Mouse (Mus musculus): ENCODE measurements at regions not wholly inside any gene's neighbourhood (a gene's known extent, or its start where the extent isn't known, plus 50 kb on each side); places are given as distances from the start of the nearest gene placed in this dataset.

DNA sequence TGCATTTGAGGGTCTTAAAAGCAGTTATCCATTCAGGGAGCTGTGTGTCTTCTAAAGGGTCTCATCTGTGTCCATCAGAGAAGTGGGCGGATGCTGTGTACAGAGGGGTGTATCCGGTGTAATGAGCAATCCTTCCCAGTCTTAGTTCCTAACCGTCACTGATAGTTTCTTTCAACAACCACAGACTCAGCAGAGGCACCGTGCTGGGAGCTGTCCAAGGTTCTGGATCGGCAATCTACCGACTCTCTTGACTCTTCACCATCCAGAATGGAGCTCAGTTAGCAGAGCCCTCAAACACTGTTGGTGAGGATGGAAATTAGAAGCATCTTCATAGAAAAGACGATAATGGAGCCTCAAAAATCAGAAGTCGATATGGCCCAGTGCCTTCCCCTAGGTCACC, 293.1 kb downstream of the Ajap1 start:
- peaks cover 3% of the 10 kb centered on the region for H3K27me3 ChIP-seq (replicated peaks; ENCODE audit: control insufficient read depth, insufficient read depth, low read length)

DNA sequence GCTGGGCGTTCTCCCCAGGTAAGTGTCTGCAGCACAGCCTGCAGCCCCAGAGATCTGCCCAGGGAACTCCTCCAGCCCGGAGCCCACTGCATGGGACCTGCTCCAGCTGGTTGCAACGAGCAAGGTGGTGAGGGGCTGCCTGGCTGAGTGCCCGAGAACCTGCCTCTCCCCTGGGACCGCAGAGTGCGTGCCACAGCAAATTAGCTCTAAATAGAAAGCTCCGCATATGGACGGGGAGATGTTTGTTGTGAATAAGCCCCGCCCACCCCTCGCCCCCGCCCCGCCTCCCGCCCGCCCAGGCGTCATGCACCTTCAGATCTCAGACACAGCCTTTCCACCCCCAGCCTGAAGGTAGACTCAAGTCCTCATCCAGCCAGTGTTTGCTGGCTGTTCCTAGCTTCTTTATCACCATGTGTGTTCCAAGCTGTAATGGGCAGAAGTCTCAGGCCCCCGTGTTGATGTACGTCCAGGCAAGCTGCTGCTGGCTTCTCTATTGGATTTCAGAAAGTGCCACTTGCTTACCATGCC, 294.0 kb downstream of the Ajap1 start:
- H3K36me3 ChIP-seq (ENCODE audit: control insufficient read depth, insufficient read depth) = no peaks in the 10 kb centered on the region
- H3K27ac ChIP-seq (ENCODE audit: low read length) = no peak overlapping the region
- peak; percentile 38; the same call in 1 of the 2 replicates for ATAC-seq
- peaks cover 3% of the 10 kb centered on the region for H3K27me3 ChIP-seq (replicated peaks; ENCODE audit: control insufficient read depth, insufficient read depth, low read length)
- H3K4me3 ChIP-seq (replicated peaks; ENCODE audit: low read length) = peak overlapping the region; percentile 27
- H3K9ac ChIP-seq (replicated peaks; ENCODE audit: low read depth, low read length) = peak overlapping the region; percentile 20; the same call in 1 of the 2 replicates
- peaks cover 12% of the 10 kb centered on the region for H3K4me1 ChIP-seq (replicated peaks; ENCODE audit: control insufficient read depth, insufficient read depth, low read length)
- under 1% methylated on average over 17 of the region's 17 CpGs for WGBS
- peak overlapping the region; percentile 53 for H3K4me2 ChIP-seq (ENCODE audit: low read length)
- no peaks in the 10 kb centered on the region for H3K9me3 ChIP-seq (ENCODE audit: control insufficient read depth, low read length)

More for the DNA sequence above, 293.1 kb downstream of the Ajap1 start:
- Histone ChIP-seq H3K36me3 (ENCODE audit: control insufficient read depth, insufficient read depth) (no peaks in the 10 kb centered on the region), H3K27ac (ENCODE audit: low read length) (no peak overlapping the region), H3K4me3 (replicated peaks; ENCODE audit: low read length) (no peak overlapping the region), H3K4me1 (replicated peaks; ENCODE audit: control insufficient read depth, insufficient read depth, low read length) (peaks cover 12% of the 10 kb centered on the region), H3K4me2 (ENCODE audit: low read length) (no peak overlapping the region), H3K9ac (replicated peaks; ENCODE audit: low read depth, low read length) (no peak overlapping the region), H3K9me3 (ENCODE audit: control insufficient read depth, low read length) (no peaks in the 10 kb centered on the region)
- 8% methylated on average over 8 of the region's 8 CpGs for WGBS
- no peak for ATAC-seq

DNA sequence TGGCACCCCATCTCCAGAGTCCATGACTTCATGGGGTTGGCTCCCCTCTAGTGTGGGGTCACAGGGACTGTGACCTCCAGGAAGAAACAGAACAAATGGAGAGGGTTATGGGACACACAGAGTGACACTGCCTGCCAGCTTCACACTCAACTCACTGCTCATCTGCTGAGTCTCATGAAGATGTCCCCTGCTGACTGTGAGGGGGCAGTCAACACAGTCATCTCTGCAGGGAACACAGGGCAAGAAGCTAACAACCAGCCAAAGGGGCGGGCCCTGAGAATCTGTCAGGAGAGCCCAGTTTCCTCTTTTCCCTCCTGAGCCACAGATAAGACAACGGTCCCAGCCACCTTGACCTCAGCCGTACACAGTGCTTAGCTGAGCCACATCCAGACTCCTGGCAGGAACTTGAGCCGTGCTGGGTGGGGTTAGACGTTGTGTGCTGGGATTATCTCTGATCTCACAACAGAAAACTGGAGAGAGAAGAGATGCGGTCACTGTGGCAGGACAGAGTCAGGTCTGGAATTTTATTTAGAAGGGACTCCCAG, 294.6 kb downstream of the Ajap1 start:
- H3K9ac ChIP-seq (replicated peaks; ENCODE audit: low read depth, low read length) = peak overlapping the region; percentile 20; the same call in 1 of the 2 replicates
- H3K36me3 ChIP-seq (ENCODE audit: control insufficient read depth, insufficient read depth) = no peaks in the 10 kb centered on the region
- no peak overlapping the region for H3K27ac ChIP-seq (ENCODE audit: low read length)
- 0 out of 2 replicates have a peak, but pooled peaks have one; percentile 23 for ATAC-seq
- peaks cover 3% of the 10 kb centered on the region for H3K27me3 ChIP-seq (replicated peaks; ENCODE audit: control insufficient read depth, insufficient read depth, low read length)
- H3K4me3 ChIP-seq (replicated peaks; ENCODE audit: low read length) = peak overlapping the region; percentile 27
- H3K9me3 ChIP-seq (ENCODE audit: control insufficient read depth, low read length) = no peaks in the 10 kb centered on the region
- WGBS = under 1% methylated on average over 6 of the region's 6 CpGs
- peaks cover 12% of the 10 kb centered on the region for H3K4me1 ChIP-seq (replicated peaks; ENCODE audit: control insufficient read depth, insufficient read depth, low read length)
- peak overlapping the region; percentile 53 for H3K4me2 ChIP-seq (ENCODE audit: low read length)

- peaks cover 4% of the 10 kb centered on the region; the same call in 1 of the 2 replicates for H3K9me3 ChIP-seq (ENCODE audit: control insufficient read depth, low read length)
- H3K4me2 ChIP-seq (ENCODE audit: low read length) = no peak overlapping the region
- H3K4me3 ChIP-seq (replicated peaks; ENCODE audit: low read length) = no peak overlapping the region
- 87% methylated on average over 9 of the region's 9 CpGs for WGBS
- ATAC-seq = no peak
- H3K27me3 ChIP-seq (replicated peaks; ENCODE audit: control insufficient read depth, insufficient read depth, low read length) = no peaks in the 10 kb centered on the region
- H3K36me3 ChIP-seq (ENCODE audit: control insufficient read depth, insufficient read depth) = no peaks in the 10 kb centered on the region
- no peak overlapping the region for H3K27ac ChIP-seq (ENCODE audit: low read length)
- no peaks in the 10 kb centered on the region for H3K4me1 ChIP-seq (replicated peaks; ENCODE audit: control insufficient read depth, insufficient read depth, low read length)
- H3K9ac ChIP-seq (replicated peaks; ENCODE audit: low read depth, low read length) = no peak overlapping the region
These were observed 305.1 kb downstream of the Ajap1 start for GRCm38 (mm10) chr4:153177496-153177895.

DNA sequence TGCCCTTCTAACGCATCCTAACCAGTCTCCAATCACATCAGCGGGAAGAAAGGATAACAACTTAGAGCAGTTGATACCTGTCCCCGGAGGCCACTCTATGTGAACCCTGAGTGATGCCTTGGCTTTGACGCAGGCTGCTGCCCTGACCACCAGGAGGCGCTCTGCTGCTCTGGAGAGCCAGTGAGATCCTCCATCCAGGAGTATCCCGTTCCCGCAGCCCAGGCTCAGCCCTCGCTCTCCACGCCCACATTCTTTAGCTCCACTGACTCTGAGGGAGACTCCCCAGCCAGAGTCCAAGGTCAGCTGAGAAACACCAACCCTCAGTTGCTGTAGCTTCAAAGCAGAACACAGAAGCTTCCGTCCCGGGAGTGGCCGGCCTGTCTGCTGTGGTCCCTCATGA, 307.0 kb downstream of the Ajap1 start:
- Histone ChIP-seq H3K27ac (ENCODE audit: low read length) (no peak overlapping the region), H3K4me2 (ENCODE audit: low read length) (no peak overlapping the region), H3K4me3 (replicated peaks; ENCODE audit: low read length) (no peak overlapping the region), H3K9me3 (ENCODE audit: control insufficient read depth, low read length) (peaks cover 4% of the 10 kb centered on the region; the same call in 1 of the 2 replicates), H3K27me3 (replicated peaks; ENCODE audit: control insufficient read depth, insufficient read depth, low read length) (no peaks in the 10 kb centered on the region), H3K4me1 (replicated peaks; ENCODE audit: control insufficient read depth, insufficient read depth, low read length) (no peaks in the 10 kb centered on the region), H3K36me3 (ENCODE audit: control insufficient read depth, insufficient read depth) (no peaks in the 10 kb centered on the region), H3K9ac (replicated peaks; ENCODE audit: low read depth, low read length) (no peak overlapping the region)
- no peak for ATAC-seq
- 9% methylated on average over 12 of the region's 12 CpGs for WGBS

DNA sequence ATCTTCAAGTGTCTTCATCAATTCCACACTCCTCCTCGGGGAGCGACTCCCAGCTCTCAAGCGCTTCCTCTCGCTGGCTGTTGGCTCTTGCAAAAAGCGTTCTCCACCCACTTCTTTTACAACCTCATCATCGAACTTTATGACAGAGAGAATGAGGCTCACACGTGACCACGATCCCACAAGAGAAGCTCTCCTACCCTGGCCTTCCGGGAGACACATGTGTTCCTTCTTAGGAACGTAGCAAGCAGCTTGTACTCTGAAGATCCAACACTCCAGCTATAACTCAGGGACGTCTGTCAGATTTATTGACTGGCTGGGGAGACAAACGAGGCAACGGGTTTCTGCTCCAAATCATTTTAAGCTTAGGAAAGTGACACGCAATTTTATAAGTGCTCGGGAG, 307.5 kb downstream of the Ajap1 start:
- 88% methylated on average over 15 of the region's 15 CpGs for WGBS
- H3K4me2 ChIP-seq (ENCODE audit: low read length) = no peak overlapping the region
- ATAC-seq = no peak
- no peaks in the 10 kb centered on the region for H3K4me1 ChIP-seq (replicated peaks; ENCODE audit: control insufficient read depth, insufficient read depth, low read length)
- H3K27me3 ChIP-seq (replicated peaks; ENCODE audit: control insufficient read depth, insufficient read depth, low read length) = no peaks in the 10 kb centered on the region
- H3K4me3 ChIP-seq (replicated peaks; ENCODE audit: low read length) = no peak overlapping the region
- no peak overlapping the region for H3K9ac ChIP-seq (replicated peaks; ENCODE audit: low read depth, low read length)
- H3K9me3 ChIP-seq (ENCODE audit: control insufficient read depth, low read length) = peaks cover 4% of the 10 kb centered on the region; the same call in 1 of the 2 replicates
- no peak overlapping the region for H3K27ac ChIP-seq (ENCODE audit: low read length)
- no peaks in the 10 kb centered on the region for H3K36me3 ChIP-seq (ENCODE audit: control insufficient read depth, insufficient read depth)

- 76% methylated on average over 9 of the region's 9 CpGs for WGBS
These were observed 312.6 kb downstream of the Ajap1 start for GRCm38 (mm10) chr4:153169991-153170390.

GRCm38 (mm10) chr4:153164810-153165209, 317.8 kb downstream of the Ajap1 start:
- Histone ChIP-seq H3K4me2 (ENCODE audit: low read length) (no peak overlapping the region), H3K27ac (ENCODE audit: low read length) (no peak overlapping the region), H3K4me3 (replicated peaks; ENCODE audit: low read length) (no peak overlapping the region), H3K9ac (replicated peaks; ENCODE audit: low read depth, low read length) (no peak overlapping the region), H3K27me3 (replicated peaks; ENCODE audit: control insufficient read depth, insufficient read depth, low read length) (no peaks in the 10 kb centered on the region), H3K36me3 (ENCODE audit: control insufficient read depth, insufficient read depth) (no peaks in the 10 kb centered on the region), H3K9me3 (ENCODE audit: control insufficient read depth, low read length) (0 out of 2 replicates have a peak, but pooled peaks cover 2% of the 10 kb centered on the region), H3K4me1 (replicated peaks; ENCODE audit: control insufficient read depth, insufficient read depth, low read length) (no peaks in the 10 kb centered on the region)
- ATAC-seq = no peak
- WGBS = 84% methylated on average over 10 of the region's 10 CpGs

More at GRCm38 (mm10) chr4:153169991-153170390, 312.6 kb downstream of the Ajap1 start:
- no peak overlapping the region for H3K27ac ChIP-seq (ENCODE audit: low read length)
- H3K4me2 ChIP-seq (ENCODE audit: low read length) = no peak overlapping the region
- H3K4me1 ChIP-seq (replicated peaks; ENCODE audit: control insufficient read depth, insufficient read depth, low read length) = no peaks in the 10 kb centered on the region
- no peak overlapping the region for H3K4me3 ChIP-seq (replicated peaks; ENCODE audit: low read length)
- no peaks in the 10 kb centered on the region for H3K27me3 ChIP-seq (replicated peaks; ENCODE audit: control insufficient read depth, insufficient read depth, low read length)
- ATAC-seq = no peak
- no peaks in the 10 kb centered on the region for H3K36me3 ChIP-seq (ENCODE audit: control insufficient read depth, insufficient read depth)
- no peak overlapping the region for H3K9ac ChIP-seq (replicated peaks; ENCODE audit: low read depth, low read length)
- H3K9me3 ChIP-seq (ENCODE audit: control insufficient read depth, low read length) = peaks cover 6% of the 10 kb centered on the region; the same call in 1 of the 2 replicates

GRCm38 (mm10) chr4:153160115-153160514, 322.5 kb downstream of the Ajap1 start:
- H3K4me1 ChIP-seq (replicated peaks; ENCODE audit: control insufficient read depth, insufficient read depth, low read length) = no peaks in the 10 kb centered on the region
- no peak for ATAC-seq
- no peaks in the 10 kb centered on the region for H3K9me3 ChIP-seq (ENCODE audit: control insufficient read depth, low read length)
- no peak overlapping the region for H3K4me2 ChIP-seq (ENCODE audit: low read length)
- H3K27me3 ChIP-seq (replicated peaks; ENCODE audit: control insufficient read depth, insufficient read depth, low read length) = no peaks in the 10 kb centered on the region
- H3K27ac ChIP-seq (ENCODE audit: low read length) = no peak overlapping the region
- no peak overlapping the region for H3K4me3 ChIP-seq (replicated peaks; ENCODE audit: low read length)
- WGBS = 88% methylated on average over 3 of the region's 3 CpGs
- H3K36me3 ChIP-seq (ENCODE audit: control insufficient read depth, insufficient read depth) = no peaks in the 10 kb centered on the region
- no peak overlapping the region for H3K9ac ChIP-seq (replicated peaks; ENCODE audit: low read depth, low read length)

All from forebrain, embryonic 16.5 days (tissue).